Mouse (Mus musculus) heart, postnatal 36 days (tissue): ENCODE measurements around the gene Bmp3. TPM values are rescaled to one million over a fixed set of nuclear protein-coding genes. Genes with fewer than 3 reads are reported as not detected.

Source experiments
- DNase-seq, 2 experiments: peaks; one replicate each; pipeline ENCODE4 v3.0.0; 2021 to 2022
- intact Hi-C: fragments of 180-260 bp; cut with DNase I; formaldehyde crosslinking; loops from one replicate; pipeline ENCODE4 v1.15.1; 2025
- total RNA-seq, 2 experiments: library from RNA; stranded (reverse); gene quantifications; 2 replicates each; pipeline ENCODE4 v1.2.3; 2021

Bmp3 gene
- total RNA-seq, 2 experiments from 2014 or later = 0.22 to 0.41 TPM

- DNase-seq = no peak
- intact Hi-C loops = loop anchor here (10.0 kb wide), 1 partner anchor 254 kb away; no protein-coding TSS in a partner anchor
Measured at GRCm38 (mm10) chr5:98900926-98901325, 46.7 kb downstream of the Bmp3 start.

DNA sequence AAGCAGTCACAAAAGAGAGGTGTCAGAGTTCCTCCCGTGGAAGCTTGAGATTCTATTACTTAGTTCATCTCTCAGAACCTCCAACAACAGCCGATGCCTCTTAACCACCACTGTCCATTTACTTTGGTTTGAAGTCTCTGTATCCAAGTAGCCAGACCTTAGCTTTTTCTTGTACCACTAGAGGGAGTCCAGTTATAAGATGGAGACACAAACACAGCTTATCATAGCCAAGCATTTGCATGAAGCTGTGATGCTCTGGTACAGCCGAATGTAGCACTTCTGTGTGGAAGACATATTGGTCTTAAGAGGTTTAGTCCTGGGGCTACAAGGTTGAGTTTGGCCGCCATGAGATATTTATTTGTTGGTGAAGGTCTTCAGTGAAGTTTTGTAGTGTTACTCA is 48.1 kb downstream of the Bmp3 start:
- DNase-seq = no peak
- intact Hi-C loops = loop anchor here (10.0 kb wide), 1 partner anchor 252 kb away; no protein-coding TSS in a partner anchor

DNA sequence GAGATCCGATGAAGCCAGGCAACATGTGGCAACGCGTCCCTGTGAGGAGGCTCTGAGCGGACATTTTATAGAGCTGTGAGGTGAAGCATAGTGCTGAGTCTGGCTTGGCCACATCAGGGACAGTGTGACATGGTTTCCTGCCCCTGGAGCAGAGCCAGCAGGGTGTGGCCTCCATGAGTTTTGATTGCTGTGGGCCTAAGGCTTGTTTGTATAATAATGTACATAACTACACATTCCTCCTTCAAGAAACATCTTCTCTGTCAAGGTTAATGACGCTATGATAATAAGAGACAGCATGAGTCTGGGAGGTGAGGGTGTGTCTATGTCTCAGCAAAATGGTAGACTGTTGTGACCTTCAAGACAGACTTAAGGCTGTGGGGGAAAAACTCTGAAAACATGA is 64.5 kb downstream of the Bmp3 start:
- no peak for DNase-seq
- intact Hi-C loops = no loop called here

- no peak for DNase-seq
- intact Hi-C loops = no loop called here
Measured at GRCm38 (mm10) chr5:98921608-98922007, 67.4 kb downstream of the Bmp3 start.

DNA sequence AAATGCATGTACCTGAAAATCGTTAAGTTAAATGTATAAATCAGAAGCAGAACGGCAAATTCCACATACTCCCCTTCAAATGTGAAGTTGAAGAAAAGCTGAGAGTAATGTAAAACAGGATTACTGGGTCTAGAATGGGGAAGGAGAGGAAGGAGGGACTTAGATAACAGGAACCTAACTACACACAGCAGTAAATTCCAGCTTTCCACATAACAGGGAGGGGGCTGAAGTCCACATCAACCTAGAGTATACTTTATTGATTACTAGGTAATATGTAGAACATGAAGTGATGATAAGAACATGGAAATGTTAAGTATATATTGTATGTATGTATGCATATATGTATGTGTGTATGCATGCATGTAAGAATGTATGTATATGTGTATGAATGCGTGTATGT is 68.7 kb downstream of the Bmp3 start:
- no peak for DNase-seq
- intact Hi-C loops = no loop called here

Other genes with a start within 250 kb of the Bmp3 start
- under 1 TPM; 0.22 to 0.27 TPM for gene Prkg2, start 182.9 kb downstream of the Bmp3 start, total RNA-seq